Mouse (Mus musculus): ENCODE data around the gene Foxc2.

DNA sequence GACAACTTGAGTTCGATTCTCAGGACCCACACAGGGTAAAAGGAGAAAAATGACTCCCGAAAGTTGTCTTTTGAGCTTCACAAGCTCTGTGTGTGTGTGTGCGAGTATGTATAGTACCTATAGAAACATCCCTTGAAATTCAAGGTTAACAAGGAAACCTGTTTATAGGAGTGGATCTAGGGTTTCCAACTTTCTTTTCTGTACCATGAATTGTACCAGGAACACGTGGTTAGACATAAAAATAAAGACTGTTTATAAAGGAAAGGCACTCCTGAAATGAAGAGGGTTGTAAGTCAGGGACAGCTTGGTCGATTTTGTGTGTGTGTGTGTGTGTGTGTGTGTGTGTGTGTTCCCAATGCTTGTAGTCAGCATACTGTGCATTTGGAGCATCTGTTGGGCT, 7.3 kb upstream of the Foxc2 start:
- TF ChIP-seq CTCF (IDR thresholded peaks at IDR 0.05; ENCODE audit: extremely low read depth, insufficient read depth, low read length) = no peak
- no peak for TF ChIP-seq POLR2A (IDR thresholded peaks at IDR 0.05; ENCODE audit: extremely low read depth, insufficient read depth, low read length)
